Mouse (Mus musculus) thymus, adult 2 months (tissue): ENCODE data around the gene 2210016L21Rik.

Experiments
- CTCF ChIP-seq: fragments of 200-500 bp; IDR thresholded peaks from 2 replicates; pipeline ENCODE4 v1.5.1; 2012; ENCODE audit warnings: mild to moderate bottlenecking, control low read depth, low read length, moderate library complexity, borderline replicate concordance; ENCODE audit not compliant: control insufficient read depth, poor library complexity, insufficient read depth; ENCODE audit errors: extremely low read depth
- POLR2A ChIP-seq: fragments of 200-500 bp; IDR thresholded peaks from 2 replicates; pipeline ENCODE4 v1.6.1; 2012; ENCODE audit warnings: mild to moderate bottlenecking, low read length, control low read depth, moderate library complexity; ENCODE audit not compliant: control insufficient read depth, poor library complexity, insufficient read depth; ENCODE audit errors: extremely low read depth

DNA sequence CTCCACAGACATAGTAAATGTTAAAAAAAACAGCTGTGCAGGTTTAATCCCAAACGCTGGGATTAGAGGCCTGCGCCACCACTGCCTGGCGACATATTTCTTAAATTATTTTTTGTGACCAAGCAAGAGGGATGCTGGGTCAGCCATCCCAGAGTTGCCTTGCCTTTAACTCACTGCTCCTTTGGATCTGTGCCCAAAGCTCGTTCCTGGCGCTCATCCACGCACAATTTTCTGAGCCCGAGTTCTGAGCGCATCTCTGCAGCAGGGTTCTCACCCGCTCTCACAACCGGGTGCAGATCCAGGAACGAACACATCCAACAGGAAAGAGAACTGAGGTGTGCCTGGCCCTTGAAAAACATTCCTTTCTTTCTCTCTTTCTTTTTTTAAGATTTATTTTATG lies 36.5 kb downstream of the 2210016L21Rik start:
- TF ChIP-seq CTCF, result no peak
- no peak for TF ChIP-seq POLR2A
